15 mouse cellular contexts compared by ENCODE assay signal in genomic region chr2:167078486-167078885, GRCm38 (mm10). TPM values are rescaled to one million over a fixed set of nuclear protein-coding genes. Genes with fewer than 3 reads are reported as not detected.
DNase-seq lines count a peak whose midpoint lies in the region; ATAC-seq and TF ChIP-seq lines count a peak whose summit lies in the region.
"Had no signal": no experiment of that assay in that cellular context is flagged by ENCODE, and none has a peak within 500 bp of the region (broad histone marks: within the 10 kb centered on the region; RNA-seq: fewer than 3 reads in every experiment).

No protein-coding gene starts in this region.

- no peak overlapping the region for H3K4me3 ChIP-seq in hindbrain, embryonic 13.5 days
- no peak overlapping the region for H3K4me3 ChIP-seq in hindbrain, embryonic 10.5 days
- H3K4me3 ChIP-seq in E14TG2a.4 (replicated peaks; ENCODE audit: low read length) (peak overlapping the region; percentile 68), myocyte (no peak overlapping the region)
- H3K4me3 ChIP-seq in embryonic facial prominence, embryonic 10.5 days = 0 out of 2 replicates have a peak overlapping the region, but pooled peaks have one; percentile 25
- H3K4me3 ChIP-seq: forebrain, embryonic 12.5 days; limb, embryonic 15.5 days; midbrain, embryonic 12.5 days had no signal

- no peak overlapping the region for H3K27ac ChIP-seq in hindbrain, embryonic 13.5 days
- H3K27ac ChIP-seq in hindbrain, embryonic 10.5 days = no peak overlapping the region
- peak overlapping the region; percentile 69; the same call in 1 of the 2 replicates for H3K27ac ChIP-seq in embryonic facial prominence, embryonic 10.5 days (replicated peaks)

- TF ChIP-seq POLR2A in myocyte (IDR thresholded peaks at IDR 0.05; ENCODE audit: insufficient read length, low read depth) = no peak

- no peak overlapping the region for H3K4me2 ChIP-seq in hindbrain, embryonic 13.5 days
- peak overlapping the region; percentile 84 for H3K4me2 ChIP-seq in myocyte (ENCODE audit: low read depth)
- H3K4me2 ChIP-seq: forebrain, embryonic 12.5 days; hindbrain, embryonic 14.5 days; limb, embryonic 15.5 days had no signal

- H3K27me3 ChIP-seq in hindbrain, embryonic 13.5 days = peaks cover 9% of the 10 kb centered on the region; the same call in 1 of the 2 replicates
- H3K27me3 ChIP-seq in hindbrain, embryonic 10.5 days (ENCODE audit: insufficient read depth, poor library complexity, severe bottlenecking) = no peaks in the 10 kb centered on the region
- H3K27me3 ChIP-seq in E14TG2a.4 (ENCODE audit: insufficient read depth, low read length) (no peaks in the 10 kb centered on the region), myocyte (ENCODE audit: control insufficient read depth, insufficient read depth, insufficient read length) (no peaks in the 10 kb centered on the region)
- H3K27me3 ChIP-seq in embryonic facial prominence, embryonic 10.5 days (replicated peaks; ENCODE audit: low read depth, poor library complexity, severe bottlenecking) = no peaks in the 10 kb centered on the region
- H3K27me3 ChIP-seq: forebrain, embryonic 12.5 days; limb, embryonic 15.5 days; midbrain, embryonic 12.5 days had no signal

- peaks cover 24% of the 10 kb centered on the region for H3K4me1 ChIP-seq in hindbrain, embryonic 13.5 days (replicated peaks)
- H3K4me1 ChIP-seq in hindbrain, embryonic 10.5 days (replicated peaks) = peaks cover 43% of the 10 kb centered on the region
- H3K4me1 ChIP-seq in E14TG2a.4 (replicated peaks; ENCODE audit: low read depth, low read length) = peaks cover 70% of the 10 kb centered on the region
- H3K4me1 ChIP-seq in embryonic facial prominence, embryonic 10.5 days = peaks cover 43% of the 10 kb centered on the region

- no peaks in the 10 kb centered on the region for H3K9me3 ChIP-seq in hindbrain, embryonic 13.5 days
- no peaks in the 10 kb centered on the region for H3K9me3 ChIP-seq in hindbrain, embryonic 10.5 days
- peaks cover 3% of the 10 kb centered on the region; the same call in 1 of the 2 replicates for H3K9me3 ChIP-seq in E14TG2a.4 (ENCODE audit: low read length)
- no peaks in the 10 kb centered on the region for H3K9me3 ChIP-seq in embryonic facial prominence, embryonic 10.5 days
- H3K9me3 ChIP-seq: forebrain, embryonic 12.5 days; limb, embryonic 15.5 days; midbrain, embryonic 12.5 days had no signal

- no peak for DNase-seq in hindbrain, embryonic 10.5 days (ENCODE audit: low spot score)
- no peak for DNase-seq in embryonic facial prominence, embryonic 10.5 days (ENCODE audit: low spot score)
- DNase-seq in cerebellum, postnatal 4 days (ENCODE audit: low spot score in 2 of 2) = no peak
- DNase-seq: cerebellum, adult 11 months; kidney, adult 8-10 months; liver, postnatal 0 days; lung, postnatal 36 days had no signal

- H3K79me2 ChIP-seq in myocyte (ENCODE audit: control insufficient read depth, insufficient read depth) = no peaks in the 10 kb centered on the region

- TF ChIP-seq CTCF in E14TG2a.4 (conservative IDR thresholded peaks at IDR 0.05; ENCODE audit: low read length) = no peak

- no peak overlapping the region for H3ac ChIP-seq in myocyte (ENCODE audit: control insufficient read depth, insufficient read length)

- H3K9ac ChIP-seq in hindbrain, embryonic 13.5 days = peak overlapping the region; percentile 30; the same call in 1 of the 2 replicates
- H3K9ac ChIP-seq: forebrain, embryonic 12.5 days; hindbrain, embryonic 14.5 days; limb, embryonic 15.5 days; liver, postnatal 0 days; midbrain, embryonic 12.5 days had no signal

- 48% methylated on average over 7 of the region's 7 CpGs for whole genome bisulfite sequencing in hindbrain, embryonic 13.5 days
- 56% methylated on average over 7 of the region's 7 CpGs for WGBS in hindbrain, embryonic 10.5 days
- WGBS in embryonic facial prominence, embryonic 10.5 days = 45% methylated on average over 7 of the region's 7 CpGs

- no peaks in the 10 kb centered on the region for H3K36me3 ChIP-seq in hindbrain, embryonic 13.5 days
- no peaks in the 10 kb centered on the region for H3K36me3 ChIP-seq in hindbrain, embryonic 10.5 days
- H3K36me3 ChIP-seq in E14TG2a.4 (ENCODE audit: insufficient read depth, low read length) (no peaks in the 10 kb centered on the region), myocyte (ENCODE audit: control insufficient read depth, insufficient read depth) (no peaks in the 10 kb centered on the region)
- H3K36me3 ChIP-seq in embryonic facial prominence, embryonic 10.5 days (replicated peaks) = no peaks in the 10 kb centered on the region
- H3K36me3 ChIP-seq: forebrain, embryonic 12.5 days; limb, embryonic 15.5 days; midbrain, embryonic 12.5 days had no signal

- no peak for ATAC-seq in hindbrain, embryonic 13.5 days (ENCODE audit: low FRiP score)
- no peak for ATAC-seq in cerebellum, adult (ENCODE audit: insufficient number of reproducible peaks, low FRiP score, low TSS enrichment)

TF ChIP-seq in myocyte, 11 proteins besides CTCF, POLR2A, EP300 and RAD21:
- no peak for TF ChIP-seq TCF3 (IDR thresholded peaks at IDR 0.05; ENCODE audit: insufficient read length, low read depth)
- no peak for TF ChIP-seq E2F4 (IDR thresholded peaks at IDR 0.05; ENCODE audit: insufficient read depth)
- no peak for TF ChIP-seq MYOD1 (IDR thresholded peaks at IDR 0.05; ENCODE audit: control insufficient read depth in 1 of 3, insufficient read length in 2 of 3, low read depth in 2 of 3)
- TF ChIP-seq USF1 (IDR thresholded peaks at IDR 0.05; ENCODE audit: low read depth) = no peak
- no peak for TF ChIP-seq MAX (IDR thresholded peaks at IDR 0.05; ENCODE audit: low read depth)
- no peak for TF ChIP-seq MYOG (IDR thresholded peaks at IDR 0.05; ENCODE audit: control insufficient read depth in 1 of 3, insufficient read depth in 1 of 3, insufficient read length in 2 of 3, low read depth in 2 of 3)
- no peak for TF ChIP-seq SRF (IDR thresholded peaks at IDR 0.05; ENCODE audit: control insufficient read depth, insufficient read length, low read depth)
- no peak for TF ChIP-seq REST (IDR thresholded peaks at IDR 0.05; ENCODE audit: insufficient read depth, insufficient read length)
- no peak for TF ChIP-seq POLR2AphosphoS2 (IDR thresholded peaks at IDR 0.05; ENCODE audit: insufficient read length, low read depth)
- TF ChIP-seq CEBPB (IDR thresholded peaks at IDR 0.05; ENCODE audit: insufficient read depth, poor library complexity, severe bottlenecking) = no peak
- TF ChIP-seq TCF12 (IDR thresholded peaks at IDR 0.05; ENCODE audit: insufficient read depth, poor library complexity, severe bottlenecking) = no peak
TF ChIP-seq in myocyte: peak in this region for 0.

RNA-seq across cellular contexts. Expression of gene Znfx1, which starts 15.7 kb away (rescaled TPM):
- 6.5 and 7.8 TPM in 2 replicates for polyA plus RNA-seq in hindbrain, embryonic 13.5 days (2015; fragmentation: Nextera tagmentation; extraction: Ambion mirVana)
- 6.5 and 7.5 TPM in 2 replicates for polyA plus RNA-seq in hindbrain, embryonic 10.5 days (2016; fragmentation: Nextera tagmentation; extraction: Ambion mirVana)
- polyA plus RNA-seq in embryonic facial prominence, embryonic 10.5 days (2016; fragmentation: Nextera tagmentation; extraction: Ambion mirVana) = 6.4 and 7.0 TPM in 2 replicates
- polyA plus RNA-seq in myocyte (2012; fragmentation: generic; extraction: Trizol) = 23.3 TPM

Comparison
In these comparisons a context has a peak if more than half of its experiments do, and no peak if none do; other contexts are left out.
1. H3K4me3 ChIP-seq: peak in E14TG2a.4 (single experiment) and embryonic facial prominence, embryonic 10.5 days (single experiment); none in hindbrain, embryonic 13.5 days (single experiment), hindbrain, embryonic 10.5 days (single experiment) and myocyte (single experiment).